8 mouse cellular contexts compared by ENCODE assay signal in genomic region chr3:89280050-89280605, GRCm38 (mm10). TPM values are rescaled to one million over a fixed set of nuclear protein-coding genes. Genes with fewer than 3 reads are reported as not detected.
DNase-seq lines count a peak whose midpoint lies in the region; ATAC-seq and TF ChIP-seq lines count a peak whose summit lies in the region.

No protein-coding gene starts in this region.

- H3K79me2 ChIP-seq in heart, adult 2 months (replicated peaks; ENCODE audit: control insufficient read depth, insufficient read depth, low read length), result no peaks in the 10 kb centered on the region

- intact Hi-C loops in heart, adult 2 months (cut with DNase I), result no loop called here

- peak overlapping the region; percentile 84 for H3K4me3 ChIP-seq in heart, adult 2 months
- H3K4me3 ChIP-seq in heart, embryonic 13.5 days, result peak overlapping the region; percentile 66
- peak overlapping the region; percentile 45 for H3K4me3 ChIP-seq in midbrain, embryonic 12.5 days

- no peak for TF ChIP-seq POLR2A in heart, adult 2 months (IDR thresholded peaks at IDR 0.05; ENCODE audit: insufficient read depth, low read depth, low read length)

- H3K9me3 ChIP-seq in heart, embryonic 13.5 days, result no peaks in the 10 kb centered on the region
- no peaks in the 10 kb centered on the region for H3K9me3 ChIP-seq in midbrain, embryonic 12.5 days

- H3K4me2 ChIP-seq in heart, embryonic 13.5 days, result peak overlapping the region; percentile 94
- H3K4me2 ChIP-seq in midbrain, embryonic 12.5 days (replicated peaks), result peak overlapping the region; percentile 74

- peak overlapping the region; percentile 99 for H3K27ac ChIP-seq in heart, adult 2 months
- peak overlapping the region; percentile 89 for H3K27ac ChIP-seq in heart, embryonic 13.5 days (replicated peaks)
- H3K27ac ChIP-seq in midbrain, embryonic 12.5 days (replicated peaks), result no peak overlapping the region

- ATAC-seq in heart, embryonic 13.5 days (ENCODE audit: extremely low read depth, insufficient number of reproducible peaks, low FRiP score, low TSS enrichment), result no peak
- peak; percentile 23; the same call in 1 of the 2 replicates for ATAC-seq in midbrain, embryonic 12.5 days (ENCODE audit: low FRiP score, low read depth)

- TF ChIP-seq EP300 in heart, adult 2 months (IDR thresholded peaks at IDR 0.05; ENCODE audit: insufficient read depth, low read depth, low read length), result no peak

- H3K27me3 ChIP-seq in heart, adult 2 months (ENCODE audit: control insufficient read depth, insufficient read depth, low read length), result no peaks in the 10 kb centered on the region
- H3K27me3 ChIP-seq in heart, embryonic 13.5 days (replicated peaks), result peaks cover 17% of the 10 kb centered on the region; the same call in 1 of the 2 replicates
- peaks cover 68% of the 10 kb centered on the region for H3K27me3 ChIP-seq in midbrain, embryonic 12.5 days

- WGBS in heart, adult 2 months, result 1% methylated on average over 29 of the region's 29 CpGs
- under 1% methylated on average over 29 of the region's 29 CpGs for WGBS in heart, embryonic 13.5 days
- under 1% methylated on average over 29 of the region's 29 CpGs for WGBS in midbrain, embryonic 12.5 days

- H3K4me1 ChIP-seq in heart, adult 2 months (ENCODE audit: control insufficient read depth, insufficient read depth, low read length), result peaks cover 12% of the 10 kb centered on the region
- H3K4me1 ChIP-seq in heart, embryonic 13.5 days, result peaks cover 49% of the 10 kb centered on the region
- H3K4me1 ChIP-seq in midbrain, embryonic 12.5 days, result peaks cover 38% of the 10 kb centered on the region

- peak overlapping the region; percentile 58 for H3K9ac ChIP-seq in heart, adult 2 months (ENCODE audit: low read depth, low read length)
- H3K9ac ChIP-seq in heart, embryonic 13.5 days, result peak overlapping the region; percentile 86
- peak overlapping the region; percentile 48; the same call in 1 of the 2 replicates for H3K9ac ChIP-seq in midbrain, embryonic 12.5 days (replicated peaks)

- peaks cover 8% of the 10 kb centered on the region; the same call in 1 of the 2 replicates for H3K36me3 ChIP-seq in heart, adult 2 months (ENCODE audit: control insufficient read depth, insufficient read depth, low read length)
- peaks cover 11% of the 10 kb centered on the region for H3K36me3 ChIP-seq in heart, embryonic 13.5 days
- no peaks in the 10 kb centered on the region for H3K36me3 ChIP-seq in midbrain, embryonic 12.5 days

- DNase-seq in heart, adult 2 months, result peak in 1 of 2 experiments; percentile 36
- no peak for DNase-seq in heart, adult 8-10 months (ENCODE audit: low spot score)
- DNase-seq in NIH3T3 (ENCODE audit: low read depth), result peak; percentile 68
- peak; percentile 47 to 61 for DNase-seq in kidney, postnatal 4 days
- DNase-seq in adrenal gland, postnatal 36 days, result no peak
- no peak for DNase-seq in gastrocnemius, postnatal 10 days

- TF ChIP-seq CTCF in heart, adult 2 months (IDR thresholded peaks at IDR 0.05), result no peak

RNA-seq across cellular contexts. Expression of gene Efna1, which starts 0.8 kb away (rescaled TPM):
- total RNA-seq in heart, adult 2 months (2021), result 10 to 100 TPM; 22.6 to 28.4 TPM
- 39.6 and 44.4 TPM in 2 replicates for polyA plus RNA-seq in heart, adult 2 months (2012; rRNA removed)
- 10 to 100 TPM; 28.2 to 36.1 (median 32.6) TPM for total RNA-seq in heart, adult 8-10 months (2022)
- 33.3 and 38.4 TPM in 2 replicates for polyA plus RNA-seq in heart, embryonic 13.5 days (2015; fragmentation: Nextera tagmentation; extraction: Ambion mirVana)
- polyA plus RNA-seq in midbrain, embryonic 12.5 days (2016; fragmentation: Nextera tagmentation; extraction: Ambion mirVana), result 9.5 and 11.0 TPM in 2 replicates
- total RNA-seq in adrenal gland, postnatal 36 days (2021), result 10 to 100 TPM in 1 of 2 experiments, 1 to 10 TPM in 1; 9.8 to 12.5 TPM
- total RNA-seq in gastrocnemius, postnatal 10 days (2021), result 10 to 100 TPM; 21.1 to 26.3 TPM

RNA-seq across cellular contexts. Expression of gene Slc50a1, which starts 9.8 kb away (rescaled TPM):
- 10 to 100 TPM; 17.3 to 23.3 TPM for total RNA-seq in heart, adult 2 months (2021)
- 105 and 111 TPM in 2 replicates for polyA plus RNA-seq in heart, adult 2 months (2012; rRNA removed)
- 10 to 100 TPM; 16.6 to 27.0 (median 21.0) TPM for total RNA-seq in heart, adult 8-10 months (2022)
- 40.6 and 40.7 TPM in 2 replicates for polyA plus RNA-seq in heart, embryonic 13.5 days (2015; fragmentation: Nextera tagmentation; extraction: Ambion mirVana)
- 38.1 and 39.6 TPM in 2 replicates for polyA plus RNA-seq in midbrain, embryonic 12.5 days (2016; fragmentation: Nextera tagmentation; extraction: Ambion mirVana)
- total RNA-seq in adrenal gland, postnatal 36 days (2021), result 10 to 100 TPM; 42.0 to 47.7 TPM
- 10 to 100 TPM; 19.0 to 28.7 TPM for total RNA-seq in gastrocnemius, postnatal 10 days (2021)

RNA-seq across cellular contexts. Expression of gene Dpm3, which starts 21.0 kb away (rescaled TPM):
- 10 to 100 TPM; 54.3 to 58.2 TPM for total RNA-seq in heart, adult 2 months (2021)
- polyA plus RNA-seq in heart, adult 2 months (2012; rRNA removed), result 140 and 160 TPM in 2 replicates
- total RNA-seq in heart, adult 8-10 months (2022), result 10 to 100 TPM; 49.1 to 65.7 (median 53.6) TPM
- 77.5 and 85.1 TPM in 2 replicates for polyA plus RNA-seq in heart, embryonic 13.5 days (2015; fragmentation: Nextera tagmentation; extraction: Ambion mirVana)
- 72.2 and 76.1 TPM in 2 replicates for polyA plus RNA-seq in midbrain, embryonic 12.5 days (2016; fragmentation: Nextera tagmentation; extraction: Ambion mirVana)
- 100 to 1,000 TPM; 117 to 130 TPM for total RNA-seq in adrenal gland, postnatal 36 days (2021)
- 10 to 100 TPM; 47.4 to 54.9 TPM for total RNA-seq in gastrocnemius, postnatal 10 days (2021)

RNA-seq across cellular contexts. Expression of gene Trim46, which starts 34.0 kb away (rescaled TPM):
- total RNA-seq in heart, adult 2 months (2021), result under 1 TPM; 0.39 to 0.96 TPM
- polyA plus RNA-seq in heart, adult 2 months (2012; rRNA removed), result 1.4 and 1.9 TPM in 2 replicates
- total RNA-seq in heart, adult 8-10 months (2022), result under 1 TPM; 0.34 to 0.87 (median 0.83) TPM
- polyA plus RNA-seq in heart, embryonic 13.5 days (2015; fragmentation: Nextera tagmentation; extraction: Ambion mirVana), result 0.70 and 0.76 TPM in 2 replicates
- 25.1 and 25.5 TPM in 2 replicates for polyA plus RNA-seq in midbrain, embryonic 12.5 days (2016; fragmentation: Nextera tagmentation; extraction: Ambion mirVana)
- 1 to 10 TPM; 1.3 to 1.6 TPM for total RNA-seq in adrenal gland, postnatal 36 days (2021)
- total RNA-seq in gastrocnemius, postnatal 10 days (2021), result under 1 TPM; 0.70 to 0.86 TPM

RNA-seq across cellular contexts. Expression of gene Krtcap2, which starts 34.4 kb away (rescaled TPM):
- total RNA-seq in heart, adult 2 months (2021), result 10 to 100 TPM; 80.7 to 95.7 TPM
- polyA plus RNA-seq in heart, adult 2 months (2012; rRNA removed), result 84.3 and 116 TPM in 2 replicates
- total RNA-seq in heart, adult 8-10 months (2022), result 100 to 1,000 TPM in 1 of 4 experiments, 10 to 100 TPM in 3; 87.0 to 108 (median 89.4) TPM
- 216 and 229 TPM in 2 replicates for polyA plus RNA-seq in heart, embryonic 13.5 days (2015; fragmentation: Nextera tagmentation; extraction: Ambion mirVana)
- polyA plus RNA-seq in midbrain, embryonic 12.5 days (2016; fragmentation: Nextera tagmentation; extraction: Ambion mirVana), result 253 and 255 TPM in 2 replicates
- total RNA-seq in adrenal gland, postnatal 36 days (2021), result 100 to 1,000 TPM; 114 to 139 TPM
- 10 to 100 TPM; 78.1 to 93.1 TPM for total RNA-seq in gastrocnemius, postnatal 10 days (2021)

Comparison
In these comparisons a context has a peak if more than half of its experiments do, and no peak if none do; other contexts are left out.
1. DNase-seq: peak in NIH3T3 (single experiment) and kidney, postnatal 4 days (2 of 2); none in heart, adult 8-10 months (single experiment), adrenal gland, postnatal 36 days (0 of 2) and gastrocnemius, postnatal 10 days (single experiment).
2. Peak in every context shown above with its lines, with median percentiles within 50 percentile points of each other: H3K4me3 ChIP-seq and H3K9ac ChIP-seq.